Mouse (Mus musculus) urinary bladder, postnatal 10 days (tissue): Measurements from ENCODE around the gene Ppa2.

Experiments
- DNase-seq: peaks from one replicate; pipeline ENCODE4 v3.0.0; 2022; ENCODE audit warnings: low spot score

Gene Ppa2

GRCm38 (mm10) chr3:133309954-133310808 lies at the start of gene Ppa2:
Ppa2 (plus strand) TSS chr3:133310110.
- DNase-seq = peak; percentile 29

GRCm38 (mm10) chr3:133271887-133272286 lies 38.0 kb upstream of the Ppa2 start:
- peak; percentile 34 for DNase-seq

GRCm38 (mm10) chr3:133284587-133284986 lies 25.3 kb upstream of the Ppa2 start:
- DNase-seq = no peak

GRCm38 (mm10) chr3:133288795-133289194 lies 21.1 kb upstream of the Ppa2 start:
- no peak for DNase-seq

GRCm38 (mm10) chr3:133304328-133304727 lies 5.6 kb upstream of the Ppa2 start:
- DNase-seq = no peak

- no peak for DNase-seq
Observed at GRCm38 (mm10) chr3:133308361-133308760, 1.5 kb upstream of the Ppa2 start.

GRCm38 (mm10) chr3:133309359-133309758 lies 551 bp upstream of the Ppa2 start:
- no peak for DNase-seq

GRCm38 (mm10) chr3:133310809-133311179 lies 884 bp downstream of the Ppa2 start:
- no peak for DNase-seq

GRCm38 (mm10) chr3:133312331-133312730 lies 2.4 kb downstream of the Ppa2 start:
- DNase-seq = no peak

- no peak for DNase-seq
Observed at GRCm38 (mm10) chr3:133312850-133313249, 2.9 kb downstream of the Ppa2 start.

GRCm38 (mm10) chr3:133313491-133314199 lies 3.7 kb downstream of the Ppa2 start:
- no peak for DNase-seq

- DNase-seq = no peak
Observed at GRCm38 (mm10) chr3:133314475-133314874, 4.6 kb downstream of the Ppa2 start.

GRCm38 (mm10) chr3:133315011-133315410 lies 5.1 kb downstream of the Ppa2 start:
- DNase-seq = no peak

- no peak for DNase-seq
Observed at GRCm38 (mm10) chr3:133315647-133316046, 5.7 kb downstream of the Ppa2 start.

GRCm38 (mm10) chr3:133317845-133318244 lies 7.9 kb downstream of the Ppa2 start:
- no peak for DNase-seq

GRCm38 (mm10) chr3:133318596-133318995 lies 8.7 kb downstream of the Ppa2 start:
- DNase-seq = no peak

GRCm38 (mm10) chr3:133319795-133320194 lies 9.9 kb downstream of the Ppa2 start:
- DNase-seq = no peak

GRCm38 (mm10) chr3:133320313-133320712 lies 10.4 kb downstream of the Ppa2 start:
- no peak for DNase-seq

GRCm38 (mm10) chr3:133321928-133322327 lies 12.0 kb downstream of the Ppa2 start:
- DNase-seq = no peak

GRCm38 (mm10) chr3:133322552-133322951 lies 12.6 kb downstream of the Ppa2 start:
- no peak for DNase-seq

- DNase-seq = no peak
Observed at GRCm38 (mm10) chr3:133325135-133325534, 15.2 kb downstream of the Ppa2 start.

GRCm38 (mm10) chr3:133328551-133328950 lies 18.6 kb downstream of the Ppa2 start:
- no peak for DNase-seq

GRCm38 (mm10) chr3:133329406-133329805 lies 19.5 kb downstream of the Ppa2 start:
- no peak for DNase-seq
